Mouse (Mus musculus) NIH3T3 (cell line): Measurements from ENCODE around the gene Rbm18.

Experiments
- DNase-seq: peaks from one replicate; pipeline ENCODE4 v3.0.0-alpha.2; 2012; ENCODE audit warnings: low read depth

Rbm18 gene

GRCm38 (mm10) chr2:36071660-36072305 is 64.8 kb downstream of the Rbm18 start:
- DNase-seq = no peak

- no peak for DNase-seq
Observed at GRCm38 (mm10) chr2:36067132-36067531, 69.4 kb downstream of the Rbm18 start.
